Mouse (Mus musculus) right cerebral cortex, postnatal 25 days (tissue): ENCODE measurements at regions not wholly inside any gene's neighbourhood (a gene's known extent, or its start where the extent isn't known, plus 50 kb on each side); places are given as distances from the start of the nearest gene placed in this dataset.

Experiments used
- DNase-seq: peaks from one replicate; pipeline ENCODE4 v3.0.0; 2022

GRCm38 (mm10) chr9:27702140-27702539 lies 88.4 kb upstream of the Opcml start:
- DNase-seq: no peak

- DNase-seq: no peak
Observed at GRCm38 (mm10) chr9:27704001-27704400, 86.6 kb upstream of the Opcml start.

GRCm38 (mm10) chr9:27723840-27724408 lies 66.7 kb upstream of the Opcml start:
- DNase-seq: no peak

- peak; percentile 48 for DNase-seq
Observed at GRCm38 (mm10) chr9:27724576-27724975, 66.0 kb upstream of the Opcml start.

GRCm38 (mm10) chr9:27728652-27729557 lies 61.7 kb upstream of the Opcml start:
- peak; percentile 87 for DNase-seq

- DNase-seq: no peak
Observed at GRCm38 (mm10) chr9:27729558-27729889, 61.1 kb upstream of the Opcml start.

GRCm38 (mm10) chr9:27739287-27739686 lies 51.3 kb upstream of the Opcml start:
- DNase-seq: no peak
